Mouse (Mus musculus): ENCODE measurements around the gene Rin2. TPM values are rescaled to one million over a fixed set of nuclear protein-coding genes. Genes with fewer than 3 reads are reported as not detected.

Gene Rin2
- total RNA-seq, 2 experiments from 2014 or later, result 2.1 to 2.9 TPM

GRCm38 (mm10) chr2:145785758-145786617 is 111.0 kb downstream of the Rin2 start:
- peak; percentile 53 for ATAC-seq (replicated peaks; ENCODE audit: poor library complexity)

- 0 out of 2 replicates have a peak, but pooled peaks have one; percentile 1 for ATAC-seq (replicated peaks; ENCODE audit: poor library complexity)
These were observed 111.6 kb downstream of the Rin2 start for GRCm38 (mm10) chr2:145786618-145786932.

GRCm38 (mm10) chr2:145787486-145787885 is 112.5 kb downstream of the Rin2 start:
- ATAC-seq (replicated peaks; ENCODE audit: poor library complexity), result no peak

GRCm38 (mm10) chr2:145788562-145789346 is 113.7 kb downstream of the Rin2 start:
- ATAC-seq (replicated peaks; ENCODE audit: poor library complexity), result no peak

- ATAC-seq (replicated peaks; ENCODE audit: poor library complexity), result no peak
These were observed 118.7 kb downstream of the Rin2 start for GRCm38 (mm10) chr2:145793702-145794101.

GRCm38 (mm10) chr2:145794318-145794954 is 119.4 kb downstream of the Rin2 start:
- ATAC-seq (replicated peaks; ENCODE audit: poor library complexity), result peak; percentile 86

GRCm38 (mm10) chr2:145797851-145798250 is 122.8 kb downstream of the Rin2 start:
- no peak for ATAC-seq (replicated peaks; ENCODE audit: poor library complexity)

- ATAC-seq (replicated peaks; ENCODE audit: poor library complexity), result no peak
These were observed 123.9 kb downstream of the Rin2 start for GRCm38 (mm10) chr2:145798954-145799353.

GRCm38 (mm10) chr2:145801322-145802052 is 126.5 kb downstream of the Rin2 start:
- ATAC-seq (replicated peaks; ENCODE audit: poor library complexity), result no peak

- no peak for ATAC-seq (replicated peaks; ENCODE audit: poor library complexity)
These were observed 127.6 kb downstream of the Rin2 start for GRCm38 (mm10) chr2:145802626-145803025.

GRCm38 (mm10) chr2:145803822-145804342 is 128.9 kb downstream of the Rin2 start:
- no peak for ATAC-seq (replicated peaks; ENCODE audit: poor library complexity)

GRCm38 (mm10) chr2:145804524-145804923 is 129.5 kb downstream of the Rin2 start:
- peak; percentile 79 for ATAC-seq (replicated peaks; ENCODE audit: poor library complexity)

- no peak for ATAC-seq (replicated peaks; ENCODE audit: poor library complexity)
These were observed 132.3 kb downstream of the Rin2 start for GRCm38 (mm10) chr2:145807276-145807675.

GRCm38 (mm10) chr2:145808251-145808650 is 133.2 kb downstream of the Rin2 start:
- no peak for ATAC-seq (replicated peaks; ENCODE audit: poor library complexity)

- no peak for ATAC-seq (replicated peaks; ENCODE audit: poor library complexity)
These were observed 133.7 kb downstream of the Rin2 start for GRCm38 (mm10) chr2:145808667-145809066.

GRCm38 (mm10) chr2:145810676-145811075 is 135.7 kb downstream of the Rin2 start:
- peak; percentile 73 for ATAC-seq (replicated peaks; ENCODE audit: poor library complexity)

- peak; percentile 77 for ATAC-seq (replicated peaks; ENCODE audit: poor library complexity)
These were observed 137.8 kb downstream of the Rin2 start for GRCm38 (mm10) chr2:145812818-145813217.

GRCm38 (mm10) chr2:145817195-145817594 is 142.2 kb downstream of the Rin2 start:
- no peak for ATAC-seq (replicated peaks; ENCODE audit: poor library complexity)

GRCm38 (mm10) chr2:145822013-145822782 is 147.2 kb downstream of the Rin2 start:
- ATAC-seq (replicated peaks; ENCODE audit: poor library complexity), result peak; percentile 92

Measured in megakaryocyte progenitor cell, adult 5-6 weeks (primary cell).